Mouse (Mus musculus) left cerebral cortex, postnatal 36 days (tissue): ENCODE results near the gene Dnajb13. TPM values are rescaled to one million over a fixed set of nuclear protein-coding genes. Genes with fewer than 3 reads are reported as not detected.
"Not testable (repeated sequence)": the region's sequence is repeated elsewhere in the genome, so short reads cannot be mapped to it uniquely, and the experiment has no call there.

Experiments used
- DNase-seq, 2 experiments: peaks; one replicate each; pipeline ENCODE4 v3.0.0; 2021 to 2022; ENCODE audit warnings: low spot score in 2 of 2, mixed read lengths in 1 of 2
- intact Hi-C: fragments of 180-260 bp; cut with DNase I; formaldehyde crosslinking; loops from one replicate; pipeline ENCODE4 v1.15.1; 2025
- total RNA-seq, 2 experiments: library from RNA; stranded (reverse); gene quantifications; 2 replicates each; pipeline ENCODE4 v1.2.3; 2021

The Dnajb13 gene
- total RNA-seq, 2 experiments from 2014 or later = 0.39 to 0.45 TPM

- no peak for DNase-seq
- intact Hi-C loops = no loop called here
These were observed 21.0 kb downstream of the Dnajb13 start for GRCm38 (mm10) chr7:100493484-100494414.

GRCm38 (mm10) chr7:100493117-100493483 lies 21.7 kb downstream of the Dnajb13 start, which contains the start of gene Ucp2:
Ucp2 (plus strand) TSS chr7:100493337.
- intact Hi-C loops = no loop called here
- peak; percentile 48 to 57 for DNase-seq

GRCm38 (mm10) chr7:100492391-100493116 lies 22.2 kb downstream of the Dnajb13 start:
- DNase-seq = no peak
- intact Hi-C loops = no loop called here

GRCm38 (mm10) chr7:100488474-100489048 lies 26.2 kb downstream of the Dnajb13 start:
- no peak for DNase-seq
- intact Hi-C loops = no loop called here

- DNase-seq = no peak
- intact Hi-C loops = no loop called here
These were observed 27.5 kb downstream of the Dnajb13 start for GRCm38 (mm10) chr7:100487301-100487700.

- DNase-seq = no peak
- intact Hi-C loops = no loop called here
These were observed 30.3 kb downstream of the Dnajb13 start for GRCm38 (mm10) chr7:100484493-100484892.

- intact Hi-C loops, DNase-seq: not testable (repeated sequence)
These were observed 32.7 kb downstream of the Dnajb13 start for GRCm38 (mm10) chr7:100482046-100482445.

- no peak for DNase-seq
- intact Hi-C loops = no loop called here
These were observed 34.6 kb downstream of the Dnajb13 start for GRCm38 (mm10) chr7:100480175-100480574.

GRCm38 (mm10) chr7:100479823-100480164 lies 35.0 kb downstream of the Dnajb13 start:
- intact Hi-C loops = no loop called here
- no peak for DNase-seq

GRCm38 (mm10) chr7:100479100-100479822 lies 35.5 kb downstream of the Dnajb13 start:
- DNase-seq = no peak
- intact Hi-C loops = no loop called here

- intact Hi-C loops = no loop called here
These were observed 40.1 kb downstream of the Dnajb13 start for GRCm38 (mm10) chr7:100474680-100475079.

GRCm38 (mm10) chr7:100473846-100474454 lies 40.8 kb downstream of the Dnajb13 start:
- no peak for DNase-seq
- intact Hi-C loops = no loop called here

More at GRCm38 (mm10) chr7:100474680-100475079, 40.1 kb downstream of the Dnajb13 start:
- DNase-seq = no peak

- no peak for DNase-seq
- intact Hi-C loops = no loop called here
These were observed 42.0 kb downstream of the Dnajb13 start, which contains the start of gene Ucp3 for GRCm38 (mm10) chr7:100472777-100473176. Ucp3 (plus strand) TSS chr7:100472990.

GRCm38 (mm10) chr7:100471407-100471797 lies 43.4 kb downstream of the Dnajb13 start:
- DNase-seq = no peak
- intact Hi-C loops = no loop called here

- DNase-seq = no peak
- intact Hi-C loops = no loop called here
These were observed 43.9 kb downstream of the Dnajb13 start for GRCm38 (mm10) chr7:100470796-100471406.

GRCm38 (mm10) chr7:100469502-100469901 lies 45.3 kb downstream of the Dnajb13 start:
- intact Hi-C loops = no loop called here
- no peak for DNase-seq

GRCm38 (mm10) chr7:100468761-100469160 lies 46.0 kb downstream of the Dnajb13 start:
- DNase-seq = no peak
- intact Hi-C loops = no loop called here

GRCm38 (mm10) chr7:100466781-100467510 lies 47.8 kb downstream of the Dnajb13 start:
- intact Hi-C loops = no loop called here
- no peak for DNase-seq
